Mouse (Mus musculus): ENCODE data around the gene Mex3a. TPM values are rescaled to one million over a fixed set of nuclear protein-coding genes. Genes with fewer than 3 reads are reported as not detected.

The Mex3a gene
- polyA plus RNA-seq, 3 experiments from 2014 or later, result 0.17 to 0.20 (median 0.18) TPM

DNA sequence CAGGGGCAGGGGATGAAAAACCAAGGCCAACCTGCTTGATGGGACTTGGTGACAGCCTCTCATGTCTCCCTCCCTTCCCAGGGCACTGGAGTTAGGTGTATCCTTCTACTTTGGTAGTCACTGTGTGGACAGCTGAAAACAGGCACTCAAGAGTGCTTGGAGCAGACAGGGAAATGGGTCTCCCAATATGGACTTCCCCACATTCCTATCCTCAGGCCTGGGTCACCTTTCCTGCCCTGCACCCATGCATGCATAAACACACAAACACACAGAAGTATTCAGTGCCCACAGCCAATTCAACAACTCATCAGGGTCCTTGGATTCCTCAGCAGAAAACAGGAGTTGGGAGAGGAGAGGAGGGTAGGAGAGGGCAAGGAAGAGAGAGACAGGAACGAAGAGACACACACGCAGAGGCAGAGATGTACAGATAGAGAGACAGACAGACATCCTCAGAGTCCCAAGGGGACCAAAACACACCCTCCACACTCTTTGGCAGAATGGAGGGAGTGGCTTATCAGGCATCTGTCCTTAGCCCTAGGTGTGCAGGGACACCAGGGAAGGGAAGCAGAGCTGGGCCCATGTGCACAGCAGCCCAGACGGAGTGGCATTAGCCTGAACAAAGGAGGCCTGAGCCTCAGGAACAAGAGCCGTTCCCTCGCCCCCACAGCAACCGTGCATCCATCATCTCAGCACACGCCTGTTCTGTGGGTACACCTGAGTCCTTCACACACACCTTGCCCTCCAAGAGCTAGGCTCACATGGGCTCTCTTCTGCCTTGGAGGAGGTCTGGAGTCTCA is 2.8 kb upstream of the Mex3a start:
- ATAC-seq, result no peak

DNA sequence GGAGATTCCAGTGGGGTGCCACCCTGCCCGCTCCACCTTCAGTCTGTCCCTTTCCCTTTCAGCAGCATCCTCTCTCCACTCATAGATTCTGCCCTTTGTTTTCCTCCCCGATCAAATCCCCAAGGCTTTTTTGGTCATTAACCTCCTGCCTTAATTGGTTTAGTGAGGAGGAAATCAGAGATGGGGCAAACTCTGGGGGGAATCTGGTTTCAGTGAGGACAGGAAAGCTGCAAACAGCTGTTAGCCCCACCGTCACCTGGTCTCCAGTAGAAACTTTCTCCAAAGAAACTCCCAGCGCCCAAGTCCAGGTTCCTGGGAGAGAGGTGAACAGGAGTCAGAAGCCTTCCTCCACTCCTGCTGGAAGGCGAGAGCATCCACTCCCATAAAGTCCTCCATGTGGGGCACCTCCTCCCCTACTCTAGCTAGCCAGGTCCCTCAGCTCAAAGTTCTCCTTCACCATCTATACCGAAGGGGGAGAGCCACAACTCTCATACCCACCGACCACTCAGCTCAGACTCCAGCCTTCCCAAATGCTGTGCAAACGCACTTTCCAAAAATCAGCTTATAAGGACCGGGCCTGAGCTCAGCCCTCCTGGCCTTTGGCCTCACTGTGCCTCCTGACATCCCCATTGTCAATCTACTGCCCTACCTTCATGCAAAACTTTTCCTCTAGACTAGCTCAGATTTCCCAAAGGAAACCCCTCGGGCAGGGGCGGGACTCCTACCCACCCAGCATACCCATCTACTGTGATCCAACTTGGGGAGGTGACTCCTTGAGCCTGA is 1.9 kb upstream of the Mex3a start:
- ATAC-seq, result no peak

DNA sequence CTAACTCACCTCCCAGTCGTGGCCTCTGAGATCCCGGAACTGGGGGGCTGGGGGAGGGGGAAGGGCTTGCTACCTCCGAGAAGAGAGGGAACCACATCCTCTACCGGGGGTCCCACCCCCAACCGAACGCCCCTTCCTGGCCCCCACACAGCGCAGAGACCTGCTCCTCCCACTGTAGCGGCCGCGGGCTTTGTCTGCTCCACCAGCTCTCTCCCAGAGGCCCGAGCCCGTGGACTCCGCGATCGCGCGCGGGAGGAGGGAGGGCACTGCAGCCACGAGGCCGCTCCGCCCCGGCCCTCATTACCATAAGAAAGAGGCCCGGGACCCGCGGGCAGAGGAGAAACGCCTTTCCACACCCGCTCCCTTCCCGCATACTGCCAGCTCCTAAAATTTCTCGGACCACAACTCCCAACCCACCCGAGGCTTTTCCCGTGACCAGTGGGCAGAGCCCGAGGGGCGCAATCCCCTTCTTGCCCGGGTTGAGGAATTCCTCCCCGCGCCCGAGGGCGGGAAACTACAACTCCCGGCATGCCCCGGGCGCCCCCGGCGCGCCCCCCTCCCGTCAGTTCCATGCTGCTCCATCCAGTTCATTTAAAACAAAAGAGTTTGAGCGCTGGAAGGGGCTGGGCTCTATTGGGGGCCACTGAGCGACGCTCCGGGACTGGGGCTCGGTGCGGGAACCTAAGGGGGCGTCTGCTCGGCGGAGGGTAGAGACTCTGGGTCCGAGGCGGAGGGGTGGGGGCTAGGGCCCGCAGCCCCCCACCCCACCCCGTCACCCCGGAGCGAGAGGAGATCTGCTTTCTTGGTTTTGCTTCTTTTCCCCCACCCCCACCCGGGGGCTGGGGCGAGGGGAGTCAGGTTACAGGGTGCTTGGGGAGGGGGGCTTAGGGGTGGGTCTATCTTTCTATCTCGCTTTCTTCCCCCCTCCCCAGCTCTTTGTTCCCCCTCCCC is 572 bp upstream of the Mex3a start:
- peak; percentile 82 for ATAC-seq

GRCm38 (mm10) chr3:88532689-88533511 is 705 bp downstream of the Mex3a start:
- no peak for ATAC-seq

GRCm38 (mm10) chr3:88533706-88534105 is 1.5 kb downstream of the Mex3a start:
- ATAC-seq, result no peak

- ATAC-seq, result no peak
These were observed 2.8 kb downstream of the Mex3a start for GRCm38 (mm10) chr3:88535005-88535404.

GRCm38 (mm10) chr3:88535527-88535926 is 3.3 kb downstream of the Mex3a start:
- no peak for ATAC-seq

GRCm38 (mm10) chr3:88536103-88536930 is 4.1 kb downstream of the Mex3a start:
- no peak for ATAC-seq

- no peak for ATAC-seq
These were observed 5.0 kb downstream of the Mex3a start for GRCm38 (mm10) chr3:88537146-88537545.

GRCm38 (mm10) chr3:88538271-88539145 is 6.3 kb downstream of the Mex3a start:
- no peak for ATAC-seq

GRCm38 (mm10) chr3:88539397-88539796 is 7.2 kb downstream of the Mex3a start:
- no peak for ATAC-seq

DNA sequence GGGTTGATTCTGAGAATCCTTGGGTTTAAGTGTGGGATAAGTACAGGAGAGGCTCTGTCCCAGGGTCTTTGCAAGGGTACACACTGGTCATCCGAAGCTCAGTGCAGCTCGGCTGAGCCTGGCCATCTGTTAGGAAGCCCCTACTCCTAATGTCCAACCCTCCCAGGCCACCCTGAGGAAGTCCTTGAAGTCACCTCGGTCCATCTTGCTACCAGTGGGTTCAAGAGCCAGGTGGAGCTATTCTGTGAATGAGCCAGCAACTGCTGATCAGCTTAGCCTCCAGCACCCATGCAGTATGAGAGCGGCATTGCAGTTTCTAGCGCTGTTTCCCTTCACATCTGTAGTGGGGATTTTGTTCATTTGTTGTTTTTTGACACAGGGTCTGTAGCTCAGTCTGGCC is 7.9 kb downstream of the Mex3a start:
- ATAC-seq, result no peak

DNA sequence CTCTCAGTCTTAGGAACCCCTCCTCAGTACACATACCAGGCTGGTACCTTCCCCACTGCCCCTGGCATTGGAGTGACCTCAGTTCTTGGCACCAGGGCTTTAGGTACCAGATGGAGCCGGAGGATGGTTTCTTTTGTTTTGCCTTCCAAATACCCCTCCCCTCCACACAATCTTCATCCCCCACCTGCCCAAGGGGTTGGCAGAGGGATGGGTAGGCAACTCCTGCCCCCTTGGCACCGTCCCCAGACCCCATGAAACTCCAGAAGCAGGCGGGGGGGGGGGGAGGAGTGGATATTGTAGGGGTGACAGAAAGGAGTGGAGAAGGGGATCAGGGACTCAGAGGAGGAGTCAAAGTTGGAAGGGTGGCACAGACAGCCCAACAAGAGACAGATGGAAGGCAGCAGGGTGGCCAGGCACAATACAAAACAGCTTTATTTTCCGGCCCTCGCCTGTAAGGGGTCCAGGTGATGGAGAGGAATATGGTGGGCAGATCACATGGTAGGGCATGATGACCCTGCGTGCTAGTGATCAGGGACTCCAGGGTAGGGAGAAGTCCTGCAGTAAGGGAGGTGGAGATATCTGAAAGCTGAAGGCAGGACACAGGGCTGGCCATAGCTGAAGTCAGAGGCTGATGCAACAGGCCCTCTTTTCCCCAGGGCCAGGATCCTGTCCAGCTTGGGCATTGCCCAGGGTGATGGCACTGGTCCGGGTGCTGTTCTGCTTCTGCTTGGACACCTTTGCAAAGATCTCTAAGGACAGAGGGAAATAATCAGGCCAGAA is 9.6 kb downstream of the Mex3a start:
- no peak for ATAC-seq

DNA sequence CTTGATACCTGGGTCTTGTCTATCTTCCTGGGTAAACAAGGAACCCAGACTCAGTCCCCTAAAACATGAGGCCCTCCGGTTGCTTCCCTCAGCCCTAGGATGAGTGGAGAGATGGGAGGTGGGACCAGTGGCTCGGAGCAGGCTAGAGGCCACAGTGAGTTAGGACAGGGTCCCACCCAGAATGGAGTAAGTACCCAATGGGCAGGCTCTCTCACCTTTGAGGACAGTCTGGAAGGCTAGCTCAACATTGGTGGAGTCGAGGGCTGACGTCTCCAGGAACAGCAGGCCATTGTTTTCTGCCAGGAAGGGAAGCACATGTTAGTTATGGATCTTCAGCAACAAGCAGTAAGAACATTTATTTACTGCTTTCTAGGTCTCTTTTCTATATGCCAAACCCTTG is 10.3 kb downstream of the Mex3a start:
- ATAC-seq, result no peak

DNA sequence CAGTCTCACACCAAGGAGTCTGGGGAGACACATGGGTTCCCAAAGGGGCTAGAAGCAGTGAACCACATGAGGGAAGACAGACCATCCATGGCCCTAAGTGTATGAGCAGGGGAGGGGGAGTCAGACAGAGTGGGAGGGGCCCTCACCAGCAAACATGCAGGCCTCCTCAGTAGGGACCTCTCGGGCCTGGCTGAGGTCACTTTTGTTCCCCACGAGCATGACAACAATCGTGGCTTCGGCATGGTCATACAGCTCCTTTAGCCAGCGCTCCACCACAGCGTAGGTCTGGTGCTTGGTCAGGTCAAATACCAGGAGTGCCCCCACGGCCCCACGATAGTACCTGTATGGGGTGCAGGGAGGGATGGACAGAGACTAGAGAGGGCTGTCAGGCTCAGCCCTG is 11.0 kb downstream of the Mex3a start:
- no peak for ATAC-seq

- ATAC-seq, result peak; percentile 52
These were observed 11.6 kb downstream of the Mex3a start for GRCm38 (mm10) chr3:88543651-88544410.

- ATAC-seq, result no peak
These were observed 12.3 kb downstream of the Mex3a start for GRCm38 (mm10) chr3:88544514-88544913.

DNA sequence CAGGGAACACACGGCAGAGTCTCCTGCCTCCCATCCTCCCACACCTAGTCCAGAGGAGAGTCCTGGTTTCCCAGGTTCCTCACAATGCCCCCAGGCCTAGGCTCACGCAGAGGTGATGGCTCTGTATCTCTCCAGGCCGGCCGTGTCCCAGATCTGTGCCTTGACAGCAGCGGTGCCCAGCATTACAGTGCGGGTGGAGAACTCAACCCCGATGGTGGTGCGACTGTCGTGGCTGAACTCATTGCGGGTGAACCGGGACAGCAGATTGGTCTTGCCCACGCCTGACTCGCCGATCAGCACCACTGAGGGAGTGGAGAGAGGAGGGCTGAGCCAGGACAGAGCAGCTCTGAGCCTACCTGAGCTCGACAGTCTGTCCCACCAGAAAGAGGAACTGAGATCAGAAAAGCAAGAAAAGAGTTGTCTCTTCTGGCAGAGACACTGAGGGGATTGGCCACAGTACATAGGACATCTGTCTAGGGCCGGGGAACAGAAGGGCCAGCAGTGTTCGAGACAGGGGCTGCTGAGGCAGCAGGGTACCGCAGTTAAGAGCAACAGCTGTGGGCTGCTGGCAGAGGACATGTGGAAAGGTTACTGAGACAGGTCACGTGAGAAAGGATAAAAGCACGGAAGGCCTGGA is 12.9 kb downstream of the Mex3a start:
- no peak for ATAC-seq

Data from inflammation-experienced regulatory T-cells, adult 6 months (primary cell).